Mouse (Mus musculus): ENCODE data around the gene Npb. TPM values are rescaled to one million over a fixed set of nuclear protein-coding genes. Genes with fewer than 3 reads are reported as not detected.

Npb gene
- polyA plus RNA-seq, 1 experiment from 2014 or later: 17.5 TPM

- no peaks in the 10 kb centered on the region for H3K9me3 ChIP-seq (ENCODE audit: control insufficient read depth, low read length)
- H3K9ac ChIP-seq (ENCODE audit: low read length): no peak overlapping the region
- 62% methylated on average over 9 of the region's 9 CpGs for WGBS
Observed at GRCm38 (mm10) chr11:120641255-120641654, 33.0 kb downstream of the Npb start.

DNA sequence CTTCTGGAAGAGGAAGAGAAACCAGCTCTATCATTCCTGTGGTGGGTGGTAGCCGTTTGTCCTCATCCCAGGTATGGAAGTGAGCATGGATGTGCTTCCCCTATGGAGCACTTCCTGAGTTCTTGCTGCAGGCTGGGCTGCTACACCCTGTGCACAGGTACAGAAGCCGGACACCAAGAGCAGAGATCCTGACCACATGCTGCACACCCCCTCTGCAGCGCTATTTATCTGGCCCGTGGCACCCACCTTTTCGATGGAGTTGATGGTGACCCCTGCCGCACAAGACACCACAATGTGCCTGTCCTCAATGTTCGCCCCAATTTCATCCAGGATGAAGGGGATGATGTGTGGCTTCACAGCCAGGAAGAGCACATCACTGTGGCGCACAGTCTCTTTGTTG lies 33.6 kb downstream of the Npb start:
- Histone ChIP-seq H3K36me3 (ENCODE audit: control insufficient read depth, insufficient read depth, low read length) (no peaks in the 10 kb centered on the region), H3K27me3 (ENCODE audit: control insufficient read depth, insufficient read depth, low read length) (no peaks in the 10 kb centered on the region), H3K27ac (replicated peaks in 1 of 2; ENCODE audit: control insufficient read depth in 1 of 2, insufficient read depth in 1 of 2, low read depth in 2 of 2, low read length in 2 of 2) (no peak overlapping the region), H3K4me2 (ENCODE audit: low read length) (no peak overlapping the region), H3K4me1 (ENCODE audit: control insufficient read depth in 2 of 2, insufficient read depth in 2 of 2, low read length in 2 of 2) (peaks cover 6 to 9% of the 10 kb centered on the region in 2 experiments), H3K4me3 (ENCODE audit: control insufficient read depth in 1 of 2, insufficient read depth in 1 of 2, low read depth in 1 of 2, low read length in 2 of 2) (no peak overlapping the region), H3K9me3 (ENCODE audit: control insufficient read depth, low read length) (no peaks in the 10 kb centered on the region), H3K9ac (ENCODE audit: low read length) (no peak overlapping the region)
- WGBS: 88% methylated on average over 8 of the region's 8 CpGs
- ATAC-seq (ENCODE audit: insufficient number of reproducible peaks, insufficient read depth, low FRiP score, low read depth): no peak

More at GRCm38 (mm10) chr11:120641255-120641654, 33.0 kb downstream of the Npb start:
- H3K27me3 ChIP-seq (ENCODE audit: control insufficient read depth, insufficient read depth, low read length): no peaks in the 10 kb centered on the region
- no peak overlapping the region for H3K27ac ChIP-seq (replicated peaks in 1 of 2; ENCODE audit: control insufficient read depth in 1 of 2, insufficient read depth in 1 of 2, low read depth in 2 of 2, low read length in 2 of 2)
- H3K4me3 ChIP-seq (ENCODE audit: control insufficient read depth in 1 of 2, insufficient read depth in 1 of 2, low read depth in 1 of 2, low read length in 2 of 2): no peak overlapping the region
- ATAC-seq (ENCODE audit: insufficient number of reproducible peaks, insufficient read depth, low FRiP score, low read depth): no peak
- no peaks in the 10 kb centered on the region for H3K36me3 ChIP-seq (ENCODE audit: control insufficient read depth, insufficient read depth, low read length)
- peaks cover 5 to 9% of the 10 kb centered on the region in 2 experiments for H3K4me1 ChIP-seq (ENCODE audit: control insufficient read depth in 2 of 2, insufficient read depth in 2 of 2, low read length in 2 of 2)
- H3K4me2 ChIP-seq (ENCODE audit: low read length): no peak overlapping the region

DNA sequence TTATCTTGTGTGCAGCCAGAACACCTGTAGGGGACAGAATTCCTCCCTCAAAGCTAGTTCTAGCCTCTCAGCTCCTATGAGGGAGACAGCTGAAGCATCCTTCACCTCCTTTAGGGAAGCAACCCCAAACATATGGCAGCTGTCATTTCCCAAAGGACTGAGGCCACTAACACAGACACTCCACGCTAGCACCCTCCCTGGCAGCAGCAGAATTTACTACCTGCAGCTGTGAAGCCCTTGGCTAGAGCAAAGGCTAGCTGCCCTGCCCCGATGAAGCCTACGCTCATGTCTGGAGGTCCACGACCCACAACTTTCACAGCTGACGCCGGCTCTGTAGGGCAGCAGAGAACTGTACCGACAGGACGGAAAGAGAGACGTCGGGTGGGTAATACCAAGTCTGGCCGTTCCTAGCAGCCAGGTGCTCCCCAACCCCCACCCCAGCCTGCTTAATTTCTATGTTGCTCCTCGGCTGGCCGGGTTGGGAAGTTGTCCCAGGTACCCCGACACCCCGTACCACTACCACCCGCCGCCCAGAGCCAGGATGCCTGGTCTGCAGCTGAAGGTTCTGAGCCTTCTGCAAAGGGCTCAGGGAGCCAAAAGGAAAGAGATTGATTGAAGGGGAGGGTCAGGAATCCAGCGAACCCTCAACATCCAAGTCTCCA lies 34.8 kb downstream of the Npb start:
- Histone ChIP-seq H3K9ac (ENCODE audit: low read length) (peak overlapping the region; percentile 78), H3K4me1 (ENCODE audit: control insufficient read depth in 2 of 2, insufficient read depth in 2 of 2, low read length in 2 of 2) (peaks cover 13 to 17% of the 10 kb centered on the region in 2 experiments), H3K36me3 (ENCODE audit: control insufficient read depth, insufficient read depth, low read length) (no peaks in the 10 kb centered on the region), H3K9me3 (ENCODE audit: control insufficient read depth, low read length) (no peaks in the 10 kb centered on the region), H3K27ac (replicated peaks in 1 of 2; ENCODE audit: control insufficient read depth in 1 of 2, insufficient read depth in 1 of 2, low read depth in 2 of 2, low read length in 2 of 2) (no peak overlapping the region; a peak in 1 of 4 replicates), H3K4me2 (ENCODE audit: low read length) (peak overlapping the region; percentile 91), H3K4me3 (ENCODE audit: control insufficient read depth in 1 of 2, insufficient read depth in 1 of 2, low read depth in 1 of 2, low read length in 2 of 2) (peak overlapping the region; percentile 52), H3K27me3 (ENCODE audit: control insufficient read depth, insufficient read depth, low read length) (no peaks in the 10 kb centered on the region)
- peak; percentile 33; the same call in 1 of the 2 replicates for ATAC-seq (ENCODE audit: insufficient number of reproducible peaks, insufficient read depth, low FRiP score, low read depth)
- WGBS: 2% methylated on average over 18 of the region's 18 CpGs

- Histone ChIP-seq H3K4me1 (ENCODE audit: control insufficient read depth in 2 of 2, insufficient read depth in 2 of 2, low read length in 2 of 2) (peaks cover 13 to 17% of the 10 kb centered on the region in 2 experiments), H3K4me3 (ENCODE audit: control insufficient read depth in 1 of 2, insufficient read depth in 1 of 2, low read depth in 1 of 2, low read length in 2 of 2) (peak within 1 kb of the TSS; percentile 52), H3K27ac (replicated peaks in 1 of 2; ENCODE audit: control insufficient read depth in 1 of 2, insufficient read depth in 1 of 2, low read depth in 2 of 2, low read length in 2 of 2) (no peak within 1 kb of the TSS; a peak in 1 of 4 replicates), H3K9me3 (ENCODE audit: control insufficient read depth, low read length) (no peaks in the 10 kb centered on the region), H3K36me3 (ENCODE audit: control insufficient read depth, insufficient read depth, low read length) (no peaks in the 10 kb centered on the region), H3K27me3 (ENCODE audit: control insufficient read depth, insufficient read depth, low read length) (no peaks in the 10 kb centered on the region), H3K4me2 (ENCODE audit: low read length) (peak within 1 kb of the TSS; percentile 91), H3K9ac (ENCODE audit: low read length) (peak within 1 kb of the TSS; percentile 78)
- 1% methylated on average over 15 of the region's 15 CpGs for WGBS
- peak; percentile 96 for ATAC-seq (ENCODE audit: insufficient number of reproducible peaks, insufficient read depth, low FRiP score, low read depth)
Observed at GRCm38 (mm10) chr11:120643601-120643987, 35.3 kb downstream of the Npb start, which contains the start of gene Pycr1. TSS of gene Pycr1 (minus strand) at chr11:120643769.

DNA sequence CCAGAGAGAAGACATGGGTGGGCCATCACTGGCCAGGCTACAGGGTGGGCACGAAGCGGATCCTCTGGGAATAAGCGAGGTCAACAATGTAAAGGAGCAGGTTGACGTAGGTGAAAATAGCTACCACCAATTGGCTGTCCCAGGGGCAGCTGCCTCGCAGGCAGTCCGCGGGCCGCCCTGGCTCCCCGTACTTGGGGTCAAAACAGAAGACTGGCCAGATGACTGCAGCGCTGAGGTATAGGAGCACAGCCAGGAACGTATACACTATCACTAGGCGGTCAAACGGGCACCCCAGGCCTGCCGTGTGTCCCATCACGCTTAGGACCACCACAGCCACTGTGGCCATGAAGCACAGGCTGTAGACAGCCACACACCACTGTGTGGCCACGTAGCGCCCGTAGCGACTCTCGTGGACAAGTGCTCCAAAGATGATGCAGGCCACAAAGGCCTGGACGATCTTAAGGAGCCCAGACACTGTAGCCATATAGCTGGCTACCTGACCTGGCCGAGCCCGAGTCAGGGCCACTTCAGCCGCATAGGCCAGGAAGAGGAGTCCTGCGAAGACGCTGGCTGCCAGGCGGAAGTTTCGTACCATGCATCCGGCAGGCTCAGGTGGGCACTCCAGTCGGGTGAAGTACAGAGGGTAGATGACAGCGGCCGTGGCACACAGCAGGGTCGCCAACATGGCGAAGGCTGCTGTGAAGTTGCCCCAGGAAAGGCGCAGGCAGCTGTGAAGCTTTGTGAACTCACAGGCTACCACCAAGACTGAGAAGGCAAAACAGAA lies 39.0 kb downstream of the Npb start:
- Histone ChIP-seq H3K4me2 (ENCODE audit: low read length) (peak overlapping the region; percentile 72), H3K36me3 (ENCODE audit: control insufficient read depth, insufficient read depth, low read length) (no peaks in the 10 kb centered on the region), H3K27me3 (ENCODE audit: control insufficient read depth, insufficient read depth, low read length) (no peaks in the 10 kb centered on the region), H3K4me3 (ENCODE audit: control insufficient read depth in 1 of 2, insufficient read depth in 1 of 2, low read depth in 1 of 2, low read length in 2 of 2) (peak overlapping the region; percentile 49 to 68), H3K9me3 (ENCODE audit: control insufficient read depth, low read length) (no peaks in the 10 kb centered on the region), H3K27ac (replicated peaks in 1 of 2; ENCODE audit: control insufficient read depth in 1 of 2, insufficient read depth in 1 of 2, low read depth in 2 of 2, low read length in 2 of 2) (peak overlapping the region; percentile 86 to 95), H3K4me1 (ENCODE audit: control insufficient read depth in 2 of 2, insufficient read depth in 2 of 2, low read length in 2 of 2) (peaks cover 13 to 17% of the 10 kb centered on the region in 2 experiments), H3K9ac (ENCODE audit: low read length) (peak overlapping the region; percentile 80)
- 65% methylated on average over 35 of the region's 35 CpGs for WGBS
- ATAC-seq (ENCODE audit: insufficient number of reproducible peaks, insufficient read depth, low FRiP score, low read depth): no peak

- H3K27ac ChIP-seq (replicated peaks in 1 of 2; ENCODE audit: control insufficient read depth in 1 of 2, insufficient read depth in 1 of 2, low read depth in 2 of 2, low read length in 2 of 2): peak within 1 kb of the TSS; percentile 86 to 95
- H3K4me1 ChIP-seq (ENCODE audit: control insufficient read depth in 2 of 2, insufficient read depth in 2 of 2, low read length in 2 of 2): peaks cover 9 to 12% of the 10 kb centered on the region in 2 experiments
- WGBS: 2% methylated on average over 13 of the region's 13 CpGs
- peak within 1 kb of the TSS; percentile 80 for H3K9ac ChIP-seq (ENCODE audit: low read length)
- ATAC-seq (ENCODE audit: insufficient number of reproducible peaks, insufficient read depth, low FRiP score, low read depth): peak; percentile 40; the same call in 1 of the 2 replicates
- no peaks in the 10 kb centered on the region for H3K9me3 ChIP-seq (ENCODE audit: control insufficient read depth, low read length)
- no peaks in the 10 kb centered on the region for H3K36me3 ChIP-seq (ENCODE audit: control insufficient read depth, insufficient read depth, low read length)
- no peaks in the 10 kb centered on the region for H3K27me3 ChIP-seq (ENCODE audit: control insufficient read depth, insufficient read depth, low read length)
- peak within 1 kb of the TSS; percentile 49 to 68 for H3K4me3 ChIP-seq (ENCODE audit: control insufficient read depth in 1 of 2, insufficient read depth in 1 of 2, low read depth in 1 of 2, low read length in 2 of 2)
- peak within 1 kb of the TSS; percentile 72 for H3K4me2 ChIP-seq (ENCODE audit: low read length)
Observed at GRCm38 (mm10) chr11:120648001-120648476, 39.8 kb downstream of the Npb start, which contains the start of gene Myadml2. TSS of gene Myadml2 (minus strand) at chr11:120648158.

DNA sequence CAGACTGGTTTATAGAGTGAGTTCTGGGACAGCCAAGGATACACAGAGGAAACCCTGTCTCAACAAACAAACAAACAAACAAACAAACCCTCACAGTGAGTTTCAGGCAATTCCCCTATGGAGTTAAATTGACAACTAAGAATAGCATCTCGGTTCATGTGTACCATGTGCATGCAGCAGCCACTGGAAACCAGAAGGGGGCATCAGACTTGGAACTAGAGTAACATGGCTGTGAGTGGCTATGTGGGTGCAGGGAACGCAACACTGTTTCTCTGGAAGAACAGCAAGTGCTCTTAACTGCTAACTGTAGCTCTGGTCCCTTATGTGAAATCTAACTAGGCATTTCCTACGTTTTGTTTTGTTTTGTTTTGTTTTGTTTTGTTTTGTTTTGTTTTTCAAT lies 43.6 kb downstream of the Npb start:
- WGBS: 66% methylated on average over 3 of the region's 3 CpGs
- Histone ChIP-seq H3K27me3 (ENCODE audit: control insufficient read depth, insufficient read depth, low read length) (peaks cover 7% of the 10 kb centered on the region; the same call in 1 of the 2 replicates), H3K4me3 (ENCODE audit: control insufficient read depth in 1 of 2, insufficient read depth in 1 of 2, low read depth in 1 of 2, low read length in 2 of 2) (no peak overlapping the region), H3K4me1 (ENCODE audit: control insufficient read depth in 2 of 2, insufficient read depth in 2 of 2, low read length in 2 of 2) (peaks cover 7 to 8% of the 10 kb centered on the region in 2 experiments; a peak in 2 of 4 replicates), H3K9ac (ENCODE audit: low read length) (no peak overlapping the region), H3K9me3 (ENCODE audit: control insufficient read depth, low read length) (no peaks in the 10 kb centered on the region), H3K4me2 (ENCODE audit: low read length) (no peak overlapping the region), H3K27ac (replicated peaks in 1 of 2; ENCODE audit: control insufficient read depth in 1 of 2, insufficient read depth in 1 of 2, low read depth in 2 of 2, low read length in 2 of 2) (no peak overlapping the region), H3K36me3 (ENCODE audit: control insufficient read depth, insufficient read depth, low read length) (no peaks in the 10 kb centered on the region)
- ATAC-seq (ENCODE audit: insufficient number of reproducible peaks, insufficient read depth, low FRiP score, low read depth): no peak
